Mouse (Mus musculus) limb, embryonic 15.5 days (tissue): ENCODE results near the gene 2310057M21Rik. TPM values are rescaled to one million over a fixed set of nuclear protein-coding genes. Genes with fewer than 3 reads are reported as not detected.

Experiments
- ATAC-seq: fragments of 200-750 bp; cut with Nextera tagmentation; 2 replicates; pipeline ENCODE4 v1.8.0; 2017; ENCODE audit warnings: low read depth, moderate TSS enrichment; ENCODE audit not compliant: insufficient number of reproducible peaks, low FRiP score, low TSS enrichment
- H3K27ac ChIP-seq: fragments of 300-500 bp; sonication (generic); 2 replicates; pipeline ENCODE4 v1.5.1; 2015; ENCODE audit warnings: moderate library complexity, mild to moderate bottlenecking, inconsistent platforms
- H3K27me3 ChIP-seq: fragments of 300-500 bp; sonication (generic); 2 replicates; pipeline ENCODE4 v1.6.1; 2015; ENCODE audit warnings: inconsistent platforms
- H3K36me3 ChIP-seq: fragments of 300-500 bp; sonication (generic); 2 replicates; pipeline ENCODE4 v1.6.1; 2015; ENCODE audit warnings: inconsistent platforms
- H3K4me1 ChIP-seq: fragments of 300-500 bp; sonication (generic); 2 replicates; pipeline ENCODE4 v1.6.1; 2015; ENCODE audit warnings: inconsistent platforms
- H3K4me2 ChIP-seq: fragments of 300-500 bp; sonication (generic); 2 replicates; pipeline ENCODE4 v1.6.1; 2015; ENCODE audit warnings: mild to moderate bottlenecking, inconsistent platforms
- H3K4me3 ChIP-seq: fragments of 300-500 bp; sonication (generic); 2 replicates; pipeline ENCODE4 v1.5.1; 2015; ENCODE audit warnings: mild to moderate bottlenecking, inconsistent platforms
- H3K9ac ChIP-seq: fragments of 300-500 bp; sonication (generic); 2 replicates; pipeline ENCODE4 v1.6.1; 2015; ENCODE audit warnings: inconsistent platforms
- H3K9me3 ChIP-seq: fragments of 300-500 bp; sonication (generic); 2 replicates; pipeline ENCODE4 v1.6.1; 2016; ENCODE audit warnings: inconsistent platforms
- WGBS: fragments of 180-500 bp; shearing (Covaris S2); methylation state at CpG from one replicate; pipeline ENCODE4 v1.1.7; 2015; 5-methylcytosine and 5-hydroxymethylcytosine counted together
- polyA plus RNA-seq: library from polyadenylated mRNA; unstranded; fragments of >200 nt; fragmentation: Nextera tagmentation; extraction: Ambion mirVana; gene quantifications from 2 replicates; pipeline ENCODE4 v1.2.1, GENCODE M21; 2015

2310057M21Rik gene
- polyA plus RNA-seq, 1 experiment from 2014 or later: 24.3 TPM

DNA sequence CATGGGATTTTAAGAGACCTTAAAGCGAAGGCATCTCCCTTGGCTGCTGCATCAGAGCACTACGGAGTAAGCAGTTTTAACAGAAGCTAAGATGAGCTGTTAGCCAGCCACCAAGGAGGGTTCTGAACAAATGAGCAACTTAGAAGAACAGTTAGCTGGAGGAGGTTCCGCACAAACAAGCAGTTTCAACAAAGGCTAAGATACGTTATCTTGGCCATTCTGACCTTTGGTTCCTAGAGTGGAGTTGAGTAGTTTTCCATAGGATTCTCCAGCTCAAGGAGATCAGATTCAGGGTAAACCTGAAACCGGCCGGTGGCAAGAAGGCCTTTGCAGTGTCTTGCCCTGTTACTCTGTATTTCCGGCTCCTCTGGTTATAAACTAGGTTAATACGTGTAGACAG is 1.6 kb upstream of the 2310057M21Rik start:
- ATAC-seq: no peak
- no peak overlapping the region for H3K4me3 ChIP-seq
- H3K4me1 ChIP-seq: peaks cover 15% of the 10 kb centered on the region
- no peak overlapping the region for H3K27ac ChIP-seq
- H3K36me3 ChIP-seq: no peaks in the 10 kb centered on the region
- no peaks in the 10 kb centered on the region for H3K27me3 ChIP-seq
- H3K9ac ChIP-seq: no peak overlapping the region
- H3K9me3 ChIP-seq: no peaks in the 10 kb centered on the region
- H3K4me2 ChIP-seq: no peak overlapping the region
- 90% methylated on average over 8 of the region's 8 CpGs for WGBS

DNA sequence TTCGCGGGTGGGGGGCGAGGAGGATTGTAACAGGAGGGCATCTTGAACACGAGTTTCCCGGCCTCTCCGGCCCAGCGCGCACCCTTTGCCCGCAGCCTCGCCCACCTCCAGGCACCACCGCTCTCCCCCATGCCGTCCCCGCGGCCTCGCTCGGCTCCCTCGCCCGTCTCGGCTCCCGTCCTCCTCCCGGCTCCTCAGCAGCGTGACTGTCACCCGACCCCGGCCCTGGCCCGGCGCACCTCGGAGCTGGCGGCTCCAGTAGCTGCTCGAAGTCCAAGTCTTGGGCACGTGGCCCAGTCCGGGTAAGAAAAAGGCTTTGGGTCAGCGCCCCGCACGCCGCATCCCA is 317 bp downstream of the 2310057M21Rik start:
- Histone ChIP-seq H3K9me3 (no peaks in the 10 kb centered on the region), H3K4me2 (peak overlapping the region; percentile 88), H3K4me1 (peaks cover 15% of the 10 kb centered on the region), H3K9ac (peak overlapping the region; percentile 81), H3K27me3 (no peaks in the 10 kb centered on the region), H3K4me3 (peak overlapping the region; percentile 87), H3K36me3 (peaks cover 15% of the 10 kb centered on the region), H3K27ac (peak overlapping the region; percentile 95)
- WGBS: under 1% methylated on average over 35 of the region's 35 CpGs
- ATAC-seq: peak; percentile 83

DNA sequence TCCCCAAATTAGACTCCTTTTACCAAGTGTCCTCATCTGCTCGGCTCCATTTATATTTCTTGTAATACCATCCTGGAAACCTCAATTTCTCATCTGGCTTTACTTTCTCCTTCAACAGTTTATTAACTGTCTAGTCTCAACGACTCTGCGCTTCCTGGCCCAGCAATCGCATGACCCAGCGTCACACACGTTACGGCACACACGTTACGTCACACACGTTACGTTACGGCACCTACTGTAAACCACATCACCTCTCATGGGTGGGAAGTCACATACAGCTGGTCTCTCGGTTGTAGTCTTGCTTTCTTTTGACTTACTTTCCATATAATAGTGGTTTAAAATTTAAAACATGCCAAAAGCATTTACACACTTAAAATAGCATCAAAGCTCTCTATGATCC is 6.5 kb downstream of the 2310057M21Rik start:
- H3K27ac ChIP-seq: no peak overlapping the region
- H3K27me3 ChIP-seq: no peaks in the 10 kb centered on the region
- H3K4me2 ChIP-seq: no peak overlapping the region
- H3K36me3 ChIP-seq: peaks cover 54% of the 10 kb centered on the region
- no peak overlapping the region for H3K9ac ChIP-seq
- peaks cover 3% of the 10 kb centered on the region for H3K4me1 ChIP-seq
- no peak overlapping the region for H3K4me3 ChIP-seq
- no peaks in the 10 kb centered on the region for H3K9me3 ChIP-seq
- no peak for ATAC-seq
- WGBS: 93% methylated on average over 13 of the region's 13 CpGs

- no peak for ATAC-seq
- WGBS: 64% methylated on average over 7 of the region's 7 CpGs
- H3K9ac ChIP-seq: no peak overlapping the region
- no peak overlapping the region for H3K27ac ChIP-seq
- no peaks in the 10 kb centered on the region for H3K9me3 ChIP-seq
- no peaks in the 10 kb centered on the region for H3K4me1 ChIP-seq
- no peaks in the 10 kb centered on the region for H3K27me3 ChIP-seq
- H3K4me2 ChIP-seq: no peak overlapping the region
- H3K36me3 ChIP-seq: peaks cover 68% of the 10 kb centered on the region
- H3K4me3 ChIP-seq: no peak overlapping the region
Observed at GRCm38 (mm10) chr7:131345856-131346541, 16.6 kb downstream of the 2310057M21Rik start.

DNA sequence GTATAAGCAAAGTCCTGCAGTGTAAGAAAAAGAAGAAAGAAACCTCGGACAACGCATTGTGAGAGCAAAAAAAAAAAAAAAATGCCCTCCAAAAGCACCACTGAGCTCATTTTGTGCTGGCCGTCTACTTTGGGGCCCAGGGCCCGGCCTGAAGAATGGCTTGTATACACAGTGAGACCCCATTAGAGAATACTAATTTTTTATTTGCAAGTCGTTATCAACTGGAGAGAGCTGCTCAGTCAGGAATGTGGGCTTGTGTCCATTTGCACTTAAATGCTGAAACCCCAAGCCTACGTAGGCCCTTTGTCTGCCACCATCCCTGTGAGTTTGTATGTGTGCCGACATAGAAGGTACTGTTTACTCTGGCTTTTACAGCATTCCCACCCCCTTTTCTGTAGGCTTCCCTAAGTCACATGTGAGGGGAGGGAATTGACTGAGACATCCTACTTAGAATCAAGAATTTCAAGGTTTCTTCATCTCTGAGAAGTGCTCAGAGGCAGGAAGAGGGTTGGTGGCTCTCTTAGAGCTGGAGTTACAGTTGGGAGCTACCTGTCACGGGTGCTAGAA is 25.0 kb downstream of the 2310057M21Rik start:
- ATAC-seq: no peak
- no peaks in the 10 kb centered on the region for H3K9me3 ChIP-seq

DNA sequence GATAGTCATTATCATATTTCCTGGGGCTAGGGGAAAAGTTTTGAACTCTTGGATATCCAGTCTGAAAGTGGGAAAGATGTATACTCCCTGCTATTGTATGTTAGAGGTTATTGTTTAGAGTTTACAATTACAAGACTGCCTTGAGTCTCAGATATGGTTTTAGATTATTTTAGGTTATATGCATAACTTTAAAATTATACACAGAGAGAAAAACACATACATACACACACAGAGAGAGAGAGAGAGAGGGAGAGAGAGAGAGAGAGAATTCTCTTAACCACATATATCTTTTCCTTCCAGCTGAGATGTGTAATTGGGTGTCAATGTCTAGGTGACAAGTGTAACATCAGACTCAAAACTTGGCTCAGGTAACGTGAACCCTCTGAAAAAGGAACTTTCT is 29.0 kb downstream of the 2310057M21Rik start, which contains the start of gene Fam24a:
TSS of gene Fam24a (plus strand) at position 301 of the 400 bp plus-strand sequence.
- H3K36me3 ChIP-seq: no peaks in the 10 kb centered on the region
- H3K27ac ChIP-seq: no peak within 1 kb of the TSS; the same call in 1 of the 2 replicates
- H3K27me3 ChIP-seq: no peaks in the 10 kb centered on the region
- H3K9ac ChIP-seq: no peak within 1 kb of the TSS
- no peaks in the 10 kb centered on the region for H3K4me1 ChIP-seq
- H3K9me3 ChIP-seq: no peaks in the 10 kb centered on the region
- no peak within 1 kb of the TSS for H3K4me3 ChIP-seq
- no peak for ATAC-seq
- WGBS: 40% methylated on average over 1 of the region's 1 CpGs
- no peak within 1 kb of the TSS for H3K4me2 ChIP-seq

More for the DNA sequence above, 25.0 kb downstream of the 2310057M21Rik start:
- H3K27me3 ChIP-seq: no peaks in the 10 kb centered on the region
- peaks cover 19% of the 10 kb centered on the region; the same call in 1 of the 2 replicates for H3K36me3 ChIP-seq
- no peak overlapping the region for H3K4me3 ChIP-seq
- H3K27ac ChIP-seq: no peak overlapping the region
- H3K4me1 ChIP-seq: no peaks in the 10 kb centered on the region
- WGBS: 61% methylated on average over 8 of the region's 8 CpGs
- H3K9ac ChIP-seq: no peak overlapping the region
- no peak overlapping the region for H3K4me2 ChIP-seq

DNA sequence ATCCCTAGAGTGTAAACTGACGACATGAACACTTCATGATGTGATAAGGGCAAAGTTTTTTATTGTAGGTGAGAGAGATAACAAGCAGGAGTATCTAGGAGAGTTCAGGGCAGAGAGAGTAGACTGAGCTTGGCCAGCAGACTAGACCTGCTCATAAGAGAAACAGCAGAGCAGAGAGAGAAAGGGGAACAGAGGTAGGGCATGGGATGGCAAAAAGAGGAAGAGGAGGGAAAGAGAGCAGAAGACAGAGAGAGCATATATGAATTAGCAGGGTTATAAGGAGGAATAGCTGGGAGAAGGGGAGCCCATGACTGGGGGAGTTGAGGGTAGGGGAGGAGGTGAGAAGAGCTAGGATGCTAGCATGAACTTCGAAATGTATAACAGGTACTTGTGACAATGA is 30.9 kb downstream of the 2310057M21Rik start:
- 67% methylated on average over 2 of the region's 2 CpGs for WGBS
- Histone ChIP-seq H3K36me3 (no peaks in the 10 kb centered on the region), H3K4me2 (no peak overlapping the region), H3K27ac (no peak overlapping the region), H3K4me3 (no peak overlapping the region), H3K9me3 (no peaks in the 10 kb centered on the region), H3K27me3 (no peaks in the 10 kb centered on the region), H3K9ac (no peak overlapping the region), H3K4me1 (no peaks in the 10 kb centered on the region)
- ATAC-seq: no peak

GRCm38 (mm10) chr7:131329416-131329815 is 33.1 kb downstream of the 2310057M21Rik start, which contains the start of gene Fam24b:
Gene Fam24b, minus strand, starts transcription at chr7:131329516.
- Histone ChIP-seq H3K4me2 (no peak within 1 kb of the TSS), H3K9ac (no peak within 1 kb of the TSS), H3K27me3 (no peaks in the 10 kb centered on the region), H3K4me1 (no peaks in the 10 kb centered on the region), H3K27ac (no peak within 1 kb of the TSS), H3K9me3 (no peaks in the 10 kb centered on the region), H3K4me3 (no peak within 1 kb of the TSS), H3K36me3 (no peaks in the 10 kb centered on the region)
- ATAC-seq: no peak
- 91% methylated on average over 5 of the region's 5 CpGs for WGBS

DNA sequence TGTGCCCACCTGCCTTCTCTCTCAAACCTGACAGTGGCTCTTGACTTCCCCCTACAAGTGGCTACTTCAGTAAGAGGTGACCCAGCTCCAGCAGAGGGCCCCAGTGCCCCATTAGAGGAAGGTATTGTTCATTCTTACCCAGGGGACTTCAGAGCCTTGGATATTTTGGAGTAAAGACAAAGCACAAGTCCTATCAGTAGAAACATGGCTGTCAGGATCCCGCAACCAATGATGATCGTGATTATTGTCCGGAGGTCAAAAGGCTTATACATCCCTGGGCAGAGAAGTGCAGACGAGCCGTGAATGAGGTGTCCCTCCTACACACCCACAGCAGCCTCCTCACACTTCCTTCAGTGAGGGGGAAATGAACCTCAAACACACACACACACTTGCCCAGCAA is 35.5 kb downstream of the 2310057M21Rik start:
- Histone ChIP-seq H3K4me3 (no peak overlapping the region), H3K9me3 (no peaks in the 10 kb centered on the region), H3K27me3 (no peaks in the 10 kb centered on the region), H3K4me2 (no peak overlapping the region), H3K36me3 (no peaks in the 10 kb centered on the region), H3K9ac (no peak overlapping the region), H3K27ac (no peak overlapping the region), H3K4me1 (no peaks in the 10 kb centered on the region)
- no peak for ATAC-seq
- 91% methylated on average over 5 of the region's 5 CpGs for WGBS

GRCm38 (mm10) chr7:131322192-131322591 is 40.4 kb downstream of the 2310057M21Rik start, which contains the start of gene Cuzd1:
Gene Cuzd1, minus strand, starts transcription at chr7:131322292.
- Histone ChIP-seq H3K36me3 (no peaks in the 10 kb centered on the region), H3K27me3 (no peaks in the 10 kb centered on the region), H3K9ac (no peak within 1 kb of the TSS), H3K4me1 (no peaks in the 10 kb centered on the region), H3K27ac (no peak within 1 kb of the TSS), H3K4me2 (no peak within 1 kb of the TSS), H3K9me3 (no peaks in the 10 kb centered on the region), H3K4me3 (no peak within 1 kb of the TSS)
- ATAC-seq: no peak
- WGBS: 74% methylated on average over 2 of the region's 2 CpGs

DNA sequence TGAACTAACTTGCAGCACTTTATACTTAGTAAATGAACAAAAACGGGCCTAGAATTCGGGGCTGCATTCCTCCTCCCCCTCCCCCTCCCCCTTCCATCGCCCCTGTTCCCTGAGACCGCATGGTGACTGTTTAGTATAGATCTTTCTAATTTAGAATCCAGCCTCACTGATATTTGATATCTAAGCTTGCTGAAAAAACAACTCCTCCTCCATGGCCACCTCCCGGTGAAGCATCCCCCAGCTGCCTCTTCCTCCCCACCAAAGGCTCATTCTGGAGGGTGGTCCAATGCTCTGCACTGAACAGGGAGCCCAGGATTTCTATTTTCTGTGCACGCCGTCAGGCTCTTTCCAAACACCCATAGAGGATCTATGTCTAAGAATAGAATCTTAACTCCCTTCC is 44.2 kb downstream of the 2310057M21Rik start:
- no peak overlapping the region for H3K9ac ChIP-seq
- no peaks in the 10 kb centered on the region for H3K4me1 ChIP-seq
- H3K27me3 ChIP-seq: no peaks in the 10 kb centered on the region
- H3K36me3 ChIP-seq: no peaks in the 10 kb centered on the region
- no peak for ATAC-seq
- WGBS: 58% methylated on average over 6 of the region's 7 CpGs
- H3K9me3 ChIP-seq: no peaks in the 10 kb centered on the region
- H3K4me2 ChIP-seq: no peak overlapping the region
- no peak overlapping the region for H3K4me3 ChIP-seq
- H3K27ac ChIP-seq: no peak overlapping the region

DNA sequence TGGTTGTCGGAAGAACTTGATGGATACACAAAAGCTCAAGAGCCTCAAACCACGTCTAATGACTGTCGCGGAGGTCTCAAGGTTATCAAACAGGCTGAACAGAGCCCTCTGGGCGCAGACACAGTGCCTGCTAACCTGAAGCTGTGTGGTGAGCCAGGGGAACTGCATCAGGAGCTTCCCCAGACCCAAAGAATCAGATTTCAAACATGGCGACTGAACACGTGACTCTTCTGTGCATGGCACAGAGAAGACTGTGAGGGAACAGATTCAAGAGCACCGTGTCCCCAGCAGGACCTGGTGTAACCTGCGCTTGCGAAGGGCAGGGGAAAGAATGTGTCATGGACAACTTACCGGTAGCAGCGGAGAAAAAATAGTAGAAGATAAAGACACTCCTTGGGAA is 45.0 kb downstream of the 2310057M21Rik start:
- no peaks in the 10 kb centered on the region for H3K36me3 ChIP-seq
- no peaks in the 10 kb centered on the region for H3K27me3 ChIP-seq
- ATAC-seq: no peak
- no peak overlapping the region for H3K9ac ChIP-seq
- no peak overlapping the region for H3K27ac ChIP-seq
- 65% methylated on average over 12 of the region's 12 CpGs for WGBS
- no peak overlapping the region for H3K4me3 ChIP-seq
- no peaks in the 10 kb centered on the region for H3K4me1 ChIP-seq
- H3K9me3 ChIP-seq: no peaks in the 10 kb centered on the region
- H3K4me2 ChIP-seq: no peak overlapping the region
